Mouse (Mus musculus) C2C12 (cell line): ENCODE measurements around the gene Stox2.

Experiments used
- CEBPB ChIP-seq: IDR thresholded peaks from one replicate; pipeline ENCODE4 v1.6.1; 2011; ENCODE audit warnings: low read depth, mild to moderate bottlenecking, control low read depth, moderate library complexity
- CTCF ChIP-seq: IDR thresholded peaks from one replicate; pipeline ENCODE4 v1.5.1; 2011; ENCODE audit not compliant: control insufficient read depth, insufficient read depth, insufficient read length
- FOSL1 ChIP-seq: IDR thresholded peaks from one replicate; pipeline ENCODE4 v1.8.0; 2011; ENCODE audit warnings: mild to moderate bottlenecking, low read length; ENCODE audit not compliant: poor library complexity, insufficient read depth, severe bottlenecking
- MAX ChIP-seq: IDR thresholded peaks from one replicate; pipeline ENCODE4 v1.6.1; 2011; ENCODE audit warnings: mild to moderate bottlenecking, control low read depth
- MYOD1 ChIP-seq: IDR thresholded peaks from one replicate; pipeline ENCODE4 v1.6.1; 2011; ENCODE audit warnings: low read depth; ENCODE audit not compliant: control insufficient read depth, insufficient read length
- MYOG ChIP-seq: IDR thresholded peaks from one replicate; pipeline ENCODE4 v1.6.1; 2011; ENCODE audit not compliant: control insufficient read depth, insufficient read length; ENCODE audit errors: extremely low read depth
- USF1 ChIP-seq: IDR thresholded peaks from one replicate; pipeline ENCODE4 v1.6.1; 2011; ENCODE audit warnings: low read depth, mild to moderate bottlenecking, control low read depth, moderate library complexity

DNA sequence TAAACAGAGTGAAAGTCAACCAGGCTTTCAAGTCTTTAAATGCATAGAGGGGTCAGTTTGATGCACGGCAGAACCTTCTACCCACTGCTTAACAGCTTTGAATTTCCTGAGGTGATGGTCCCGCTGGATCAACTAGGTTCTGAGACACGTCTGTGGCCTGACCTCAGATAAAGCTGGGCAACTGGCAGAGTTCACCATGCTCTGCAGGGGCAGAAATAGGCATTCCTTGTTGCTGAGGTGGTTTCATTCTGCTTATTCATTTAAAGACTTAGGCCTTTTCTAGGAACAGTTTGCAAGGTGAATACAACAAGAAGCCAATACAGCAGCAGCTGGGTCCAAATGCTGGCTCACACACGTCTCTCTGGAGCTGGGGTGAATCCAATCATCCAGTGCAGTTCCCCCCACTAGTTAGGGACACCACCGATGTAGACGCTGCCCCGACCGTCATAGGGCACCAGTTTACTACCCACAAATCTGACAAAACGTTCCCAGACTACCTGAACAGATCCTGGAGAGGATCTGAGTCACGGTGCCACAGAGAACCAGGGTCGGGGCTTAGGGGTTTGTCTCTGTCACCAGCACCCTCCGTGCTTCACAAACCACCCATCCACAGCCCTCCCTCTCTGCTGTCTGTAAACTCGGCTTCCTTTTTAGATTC, 204.6 kb downstream of the Stox2 start:
- TF ChIP-seq CTCF, result no peak
- no peak for TF ChIP-seq MAX
- TF ChIP-seq CEBPB, result no peak
- TF ChIP-seq USF1, result no peak
- no peak for TF ChIP-seq MYOD1
- no peak for TF ChIP-seq MYOG
- no peak for TF ChIP-seq FOSL1
